Mouse (Mus musculus) neural tube, embryonic 15.5 days (tissue): ENCODE results near the gene Itgav. TPM values are rescaled to one million over a fixed set of nuclear protein-coding genes. Genes with fewer than 3 reads are reported as not detected.

ENCODE experiments used
- ATAC-seq: fragments of 200-750 bp; cut with Nextera tagmentation; 2 replicates; pipeline ENCODE4 v1.8.0; 2017; ENCODE audit warnings: mild to moderate bottlenecking, moderate TSS enrichment, moderate library complexity; ENCODE audit not compliant: low FRiP score
- H3K27ac ChIP-seq: fragments of 300-500 bp; sonication (generic); replicated peaks from 2 replicates; pipeline ENCODE4 v1.5.1; 2015; ENCODE audit warnings: mild to moderate bottlenecking, inconsistent platforms
- H3K27me3 ChIP-seq: fragments of 300-500 bp; sonication (generic); replicated peaks from 2 replicates; pipeline ENCODE4 v1.6.1; 2015; ENCODE audit warnings: inconsistent platforms
- H3K36me3 ChIP-seq: fragments of 300-500 bp; sonication (generic); 2 replicates; pipeline ENCODE4 v1.6.1; 2015; ENCODE audit warnings: inconsistent platforms
- H3K4me1 ChIP-seq: fragments of 300-500 bp; sonication (generic); 2 replicates; pipeline ENCODE4 v1.6.1; 2015; ENCODE audit warnings: inconsistent platforms
- H3K4me2 ChIP-seq: fragments of 300-500 bp; sonication (generic); 2 replicates; pipeline ENCODE4 v1.6.1; 2015; ENCODE audit warnings: inconsistent platforms, mild to moderate bottlenecking, moderate library complexity
- H3K4me3 ChIP-seq: fragments of 300-500 bp; sonication (generic); replicated peaks from 2 replicates; pipeline ENCODE4 v1.5.1; 2015; ENCODE audit warnings: mild to moderate bottlenecking, inconsistent platforms
- H3K9ac ChIP-seq: fragments of 300-500 bp; sonication (generic); replicated peaks from 2 replicates; pipeline ENCODE4 v1.6.1; 2015; ENCODE audit warnings: mild to moderate bottlenecking, inconsistent platforms
- H3K9me3 ChIP-seq: fragments of 300-500 bp; sonication (generic); replicated peaks from 2 replicates; pipeline ENCODE4 v1.6.1; 2016; ENCODE audit warnings: inconsistent platforms
- WGBS: fragments of 180-500 bp; shearing (Covaris S2); methylation state at CpG from one replicate; pipeline ENCODE4 v1.1.7; 2015; ENCODE audit warnings: mixed read lengths; 5-methylcytosine and 5-hydroxymethylcytosine counted together
- polyA plus RNA-seq: library from polyadenylated mRNA; unstranded; fragments of >200 nt; fragmentation: Nextera tagmentation; extraction: Ambion mirVana; gene quantifications from 2 replicates; pipeline ENCODE4 v1.2.1, GENCODE M21; 2015

Gene Itgav
- polyA plus RNA-seq, 1 experiment from 2014 or later = 29.1 TPM

GRCm38 (mm10) chr2:83792102-83792501 is 67.9 kb downstream of the Itgav start:
- Histone ChIP-seq H3K9ac (no peak overlapping the region), H3K36me3 (0 out of 2 replicates have a peak, but pooled peaks cover 6% of the 10 kb centered on the region), H3K9me3 (no peaks in the 10 kb centered on the region), H3K4me1 (no peaks in the 10 kb centered on the region), H3K27ac (no peak overlapping the region), H3K4me3 (no peak overlapping the region), H3K27me3 (no peaks in the 10 kb centered on the region), H3K4me2 (no peak overlapping the region)
- 81% methylated on average over 4 of the region's 4 CpGs for WGBS
- no peak for ATAC-seq

DNA sequence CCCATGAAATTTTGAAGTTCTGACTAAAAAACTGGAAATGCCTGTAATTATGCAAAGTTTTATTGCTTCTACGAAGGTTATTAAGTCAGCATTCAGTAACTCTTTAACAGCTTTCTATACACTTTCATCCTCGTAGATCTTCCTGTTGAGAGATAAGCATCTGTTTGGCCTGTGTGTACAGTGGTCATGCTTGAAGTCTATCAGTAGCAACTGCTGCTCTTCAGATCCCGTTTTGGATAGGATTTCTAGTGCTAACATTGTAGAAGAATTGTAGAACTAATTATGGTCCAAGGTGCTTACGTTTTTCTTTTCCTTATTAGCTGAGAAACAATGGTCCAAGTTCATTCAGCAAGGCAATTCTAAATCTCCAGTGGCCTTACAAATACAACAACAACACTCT is 71.6 kb downstream of the Itgav start:
- H3K27me3 ChIP-seq = no peaks in the 10 kb centered on the region
- H3K27ac ChIP-seq = no peak overlapping the region
- H3K4me1 ChIP-seq = no peaks in the 10 kb centered on the region
- H3K9ac ChIP-seq = no peak overlapping the region
- H3K4me3 ChIP-seq = no peak overlapping the region
- H3K9me3 ChIP-seq = no peaks in the 10 kb centered on the region
- no peak for ATAC-seq
- 0 out of 2 replicates have a peak, but pooled peaks cover 3% of the 10 kb centered on the region for H3K36me3 ChIP-seq
- H3K4me2 ChIP-seq = no peak overlapping the region
- WGBS = 83% methylated on average over 4 of the region's 4 CpGs

DNA sequence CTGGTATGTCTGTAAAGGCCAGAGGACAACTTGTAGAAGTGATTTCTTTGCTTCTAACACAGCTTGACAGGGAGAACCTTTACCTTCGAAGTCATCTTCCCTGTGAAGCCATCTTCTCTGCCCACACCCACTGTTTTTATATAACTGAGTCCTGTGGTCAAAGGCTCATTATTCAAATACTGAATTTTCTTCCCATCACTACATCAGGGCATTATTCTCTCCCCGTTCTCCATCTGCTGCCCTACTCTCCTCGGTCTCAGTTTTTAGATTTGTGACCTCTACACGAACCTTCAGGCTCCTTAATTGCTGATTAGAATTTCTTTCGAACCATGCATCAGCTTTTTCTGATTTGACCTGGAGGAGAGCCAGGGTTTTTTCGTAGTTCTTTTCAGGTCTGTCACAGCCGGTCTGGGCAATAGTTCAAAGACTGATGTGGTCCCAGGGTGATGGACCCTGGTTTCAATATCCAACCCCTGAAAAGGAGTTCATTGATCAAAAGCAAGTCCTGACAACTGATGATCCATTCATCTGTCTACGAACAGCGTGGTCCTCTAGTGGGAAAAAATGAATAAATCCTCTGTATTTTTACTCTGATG is 73.8 kb downstream of the Itgav start:
- no peak for ATAC-seq
- Histone ChIP-seq H3K9me3 (no peaks in the 10 kb centered on the region), H3K4me1 (no peaks in the 10 kb centered on the region), H3K27me3 (no peaks in the 10 kb centered on the region), H3K27ac (no peak overlapping the region), H3K9ac (no peak overlapping the region), H3K4me3 (no peak overlapping the region), H3K4me2 (no peak overlapping the region), H3K36me3 (0 out of 2 replicates have a peak, but pooled peaks cover 3% of the 10 kb centered on the region)
- WGBS = 46% methylated on average over 9 of the region's 9 CpGs

- Histone ChIP-seq H3K36me3 (no peaks in the 10 kb centered on the region), H3K4me2 (peak within 1 kb of the TSS; percentile 63), H3K4me3 (peak within 1 kb of the TSS; percentile 91), H3K27me3 (no peaks in the 10 kb centered on the region), H3K9me3 (no peaks in the 10 kb centered on the region), H3K4me1 (peaks cover 22% of the 10 kb centered on the region), H3K27ac (peak within 1 kb of the TSS; percentile 99), H3K9ac (peak within 1 kb of the TSS; percentile 97)
- peak; percentile 95 for ATAC-seq
- under 1% methylated on average over 47 of the region's 63 CpGs for WGBS
Observed at GRCm38 (mm10) chr2:83812483-83813272, 88.5 kb downstream of the Itgav start, which contains the start of gene Fam171b. Gene Fam171b (plus strand): TSS chr2:83812636.

DNA sequence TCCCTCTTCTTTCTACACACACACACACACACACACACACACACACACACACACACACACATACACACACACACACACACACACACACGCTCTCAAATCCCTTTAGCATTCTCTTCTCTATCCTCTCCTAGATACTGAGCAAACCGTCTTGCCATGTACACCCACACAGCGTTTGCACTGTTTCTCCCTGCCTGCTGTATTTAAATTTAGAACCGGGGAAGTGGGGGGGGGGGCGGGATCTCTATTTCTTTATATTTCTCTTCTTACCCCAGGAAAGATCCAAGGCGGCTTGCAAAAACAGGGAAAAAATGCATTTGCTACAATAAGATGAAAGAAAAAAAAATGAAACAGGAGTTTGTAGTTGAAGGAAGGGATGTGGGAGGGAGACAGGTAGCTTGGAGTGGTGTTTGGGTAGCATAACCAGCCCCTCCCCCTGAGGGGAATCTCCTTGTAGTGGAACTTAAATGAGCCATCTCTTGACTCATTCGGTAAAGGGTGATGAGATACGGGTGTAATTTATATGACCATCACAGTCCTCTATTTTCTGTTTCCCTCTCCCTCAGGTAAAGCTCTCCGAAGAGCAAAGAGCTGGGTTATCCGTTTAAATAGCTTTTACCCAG is 89.2 kb downstream of the Itgav start:
- 7% methylated on average over 10 of the region's 10 CpGs for WGBS
- Histone ChIP-seq H3K4me3 (peak overlapping the region; percentile 91), H3K27me3 (no peaks in the 10 kb centered on the region), H3K9me3 (no peaks in the 10 kb centered on the region), H3K4me2 (peak overlapping the region; percentile 63), H3K9ac (peak overlapping the region; percentile 97), H3K36me3 (no peaks in the 10 kb centered on the region), H3K27ac (peak overlapping the region; percentile 99), H3K4me1 (peaks cover 22% of the 10 kb centered on the region)
- peak; percentile 60 for ATAC-seq

- Histone ChIP-seq H3K4me2 (peak overlapping the region; percentile 63), H3K27me3 (no peaks in the 10 kb centered on the region), H3K9me3 (no peaks in the 10 kb centered on the region), H3K4me1 (peaks cover 22% of the 10 kb centered on the region), H3K9ac (peak overlapping the region; percentile 97), H3K4me3 (peak overlapping the region; percentile 91), H3K36me3 (no peaks in the 10 kb centered on the region), H3K27ac (peak overlapping the region; percentile 99)
- 17% methylated on average over 6 of the region's 6 CpGs for WGBS
- no peak for ATAC-seq
Observed at GRCm38 (mm10) chr2:83814009-83814408, 89.8 kb downstream of the Itgav start.

DNA sequence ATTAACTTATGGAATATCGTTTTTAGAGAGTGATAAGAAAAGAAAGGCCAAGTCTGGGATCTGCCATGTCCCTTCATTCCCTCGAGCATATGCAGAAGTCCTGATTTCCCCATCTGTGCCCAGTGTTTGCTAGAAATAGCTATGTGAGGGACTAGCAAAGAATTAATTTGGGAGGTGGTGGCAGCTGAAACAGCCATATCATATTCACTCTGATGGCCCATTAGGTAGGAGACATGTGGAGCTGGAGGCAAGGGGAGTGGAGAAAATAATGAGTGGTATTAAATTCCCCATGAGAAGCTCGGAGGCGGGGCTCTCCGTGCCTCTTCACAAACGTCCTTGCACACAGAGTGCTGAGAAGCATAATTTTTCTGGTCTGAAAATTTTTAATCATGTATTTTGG is 92.0 kb downstream of the Itgav start:
- Histone ChIP-seq H3K4me1 (peaks cover 25% of the 10 kb centered on the region), H3K4me3 (no peak overlapping the region), H3K27me3 (no peaks in the 10 kb centered on the region), H3K4me2 (peak overlapping the region; percentile 11; the same call in 1 of the 2 replicates), H3K9me3 (no peaks in the 10 kb centered on the region), H3K27ac (no peak overlapping the region), H3K36me3 (no peaks in the 10 kb centered on the region), H3K9ac (no peak overlapping the region)
- 29% methylated on average over 6 of the region's 6 CpGs for WGBS
- ATAC-seq = no peak

- 21% methylated on average over 5 of the region's 5 CpGs for WGBS
- peak overlapping the region; percentile 8; the same call in 1 of the 2 replicates for H3K27ac ChIP-seq
- H3K9ac ChIP-seq = no peak overlapping the region
- no peaks in the 10 kb centered on the region for H3K9me3 ChIP-seq
- H3K36me3 ChIP-seq = no peaks in the 10 kb centered on the region
- 0 out of 2 replicates have a peak, but pooled peaks have one; percentile 18 for ATAC-seq
- no peaks in the 10 kb centered on the region for H3K27me3 ChIP-seq
- peaks cover 23% of the 10 kb centered on the region for H3K4me1 ChIP-seq
- H3K4me3 ChIP-seq = no peak overlapping the region
- no peak overlapping the region for H3K4me2 ChIP-seq
Observed at GRCm38 (mm10) chr2:83825161-83825560, 101.0 kb downstream of the Itgav start.

DNA sequence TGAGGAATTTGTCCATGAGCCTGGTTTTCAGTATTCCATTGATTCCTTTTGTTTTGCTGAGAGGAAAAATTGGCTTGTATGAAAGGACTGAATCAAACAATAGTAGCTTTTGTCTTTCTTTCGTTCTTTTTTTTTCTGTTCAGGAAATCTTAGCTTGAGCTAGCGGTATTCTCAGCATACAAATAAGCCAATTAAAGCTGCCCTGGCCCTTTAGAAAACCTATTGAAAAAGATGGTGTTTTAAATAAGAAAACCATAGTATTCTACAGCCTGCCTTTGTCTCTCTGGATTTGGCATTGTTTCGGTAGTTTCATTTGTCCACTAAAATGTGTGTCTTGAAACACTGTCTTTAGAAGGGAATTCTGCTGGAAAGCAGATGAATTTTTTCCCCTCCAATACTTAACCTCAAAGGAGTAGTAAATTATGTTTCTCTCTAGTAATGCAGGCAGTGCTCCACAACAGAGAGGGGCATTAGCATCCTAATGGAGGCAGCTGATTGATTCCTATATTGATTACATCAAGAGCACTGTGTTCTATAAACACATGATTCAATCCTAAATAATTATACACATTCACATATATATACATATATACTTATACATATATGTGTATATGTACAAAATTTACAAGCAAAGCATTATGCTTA is 104.8 kb downstream of the Itgav start:
- 11% methylated on average over 3 of the region's 3 CpGs for WGBS
- ATAC-seq = 0 out of 2 replicates have a peak, but pooled peaks have one; percentile 16

DNA sequence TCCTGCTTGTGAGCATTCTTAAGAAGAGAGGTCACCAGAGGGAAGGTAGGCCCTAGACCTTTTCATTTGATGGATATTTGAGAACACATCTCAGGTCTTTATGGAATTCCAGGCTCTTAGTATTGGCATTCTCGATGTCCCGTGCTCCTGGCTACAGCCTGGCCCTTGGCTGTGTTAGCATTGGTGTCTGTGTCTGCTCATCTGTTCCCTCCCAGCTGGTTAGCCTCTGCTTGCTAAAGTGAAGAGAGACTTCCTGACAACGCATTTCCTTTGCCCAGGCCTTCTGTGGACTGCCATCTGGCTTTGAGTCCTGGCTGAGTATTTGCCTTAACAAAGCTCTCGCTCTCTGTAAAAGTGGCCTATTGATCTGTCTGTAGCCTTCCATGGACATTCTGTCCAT is 108.7 kb downstream of the Itgav start:
- no peaks in the 10 kb centered on the region for H3K27me3 ChIP-seq
- no peak overlapping the region for H3K27ac ChIP-seq
- ATAC-seq = no peak
- H3K9me3 ChIP-seq = no peaks in the 10 kb centered on the region
- H3K4me1 ChIP-seq = peaks cover 18% of the 10 kb centered on the region
- no peak overlapping the region for H3K4me2 ChIP-seq
- WGBS = 82% methylated on average over 4 of the region's 4 CpGs
- H3K36me3 ChIP-seq = no peaks in the 10 kb centered on the region
- H3K9ac ChIP-seq = no peak overlapping the region
- no peak overlapping the region for H3K4me3 ChIP-seq

More for the DNA sequence above, 104.8 kb downstream of the Itgav start:
- Histone ChIP-seq H3K4me3 (no peak overlapping the region), H3K9me3 (no peaks in the 10 kb centered on the region), H3K27ac (peak overlapping the region; percentile 70), H3K4me1 (peaks cover 23% of the 10 kb centered on the region), H3K36me3 (no peaks in the 10 kb centered on the region), H3K27me3 (no peaks in the 10 kb centered on the region), H3K4me2 (no peak overlapping the region), H3K9ac (no peak overlapping the region)

GRCm38 (mm10) chr2:83835313-83836070 is 111.3 kb downstream of the Itgav start:
- no peak overlapping the region for H3K4me3 ChIP-seq
- no peaks in the 10 kb centered on the region for H3K27me3 ChIP-seq
- ATAC-seq = peak; percentile 61
- no peaks in the 10 kb centered on the region for H3K9me3 ChIP-seq
- no peaks in the 10 kb centered on the region for H3K36me3 ChIP-seq
- peak overlapping the region; percentile 84 for H3K27ac ChIP-seq
- peaks cover 8% of the 10 kb centered on the region; the same call in 1 of the 2 replicates for H3K4me1 ChIP-seq
- peak overlapping the region; percentile 31 for H3K4me2 ChIP-seq
- WGBS = 38% methylated on average over 10 of the region's 10 CpGs
- no peak overlapping the region for H3K9ac ChIP-seq
